Mouse (Mus musculus) CD4-positive, CD25-positive, alpha-beta regulatory T cell, adult 4 months (primary cell): Measurements from ENCODE around the gene Btnl1. TPM values are rescaled to one million over a fixed set of nuclear protein-coding genes. Genes with fewer than 3 reads are reported as not detected.

Source experiments
- ATAC-seq: one replicate; pipeline ENCODE4 v1.8.0; 2017
- polyA plus RNA-seq, 2 experiments: library from polyadenylated mRNA; unstranded; fragments of 100-300 nt; shearing (Covaris generic); gene quantifications; one replicate each; pipeline ENCODE4 v1.2.1; 2017

Gene Btnl1
- polyA plus RNA-seq, 2 experiments from 2014 or later, result not detected

DNA sequence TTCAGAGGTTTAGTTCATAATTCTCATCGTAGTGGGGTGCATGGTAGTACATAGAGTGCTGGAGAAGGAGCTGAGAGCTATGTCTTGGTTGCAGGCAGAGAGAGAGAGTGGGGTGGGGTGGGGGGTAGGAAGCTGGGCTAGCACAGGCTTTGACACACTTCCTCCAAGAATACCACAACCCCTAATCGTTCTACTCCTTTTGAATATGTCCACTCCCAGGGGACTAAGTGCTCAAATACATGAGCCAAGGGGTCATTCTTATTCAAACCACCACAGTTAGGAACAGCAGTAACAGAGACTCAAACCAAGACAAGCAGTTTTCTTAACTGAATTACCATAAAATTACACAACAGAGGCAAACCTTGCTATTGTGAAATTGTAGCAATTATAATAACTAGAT lies 9.7 kb downstream of the Btnl1 start:
- ATAC-seq, result no peak

DNA sequence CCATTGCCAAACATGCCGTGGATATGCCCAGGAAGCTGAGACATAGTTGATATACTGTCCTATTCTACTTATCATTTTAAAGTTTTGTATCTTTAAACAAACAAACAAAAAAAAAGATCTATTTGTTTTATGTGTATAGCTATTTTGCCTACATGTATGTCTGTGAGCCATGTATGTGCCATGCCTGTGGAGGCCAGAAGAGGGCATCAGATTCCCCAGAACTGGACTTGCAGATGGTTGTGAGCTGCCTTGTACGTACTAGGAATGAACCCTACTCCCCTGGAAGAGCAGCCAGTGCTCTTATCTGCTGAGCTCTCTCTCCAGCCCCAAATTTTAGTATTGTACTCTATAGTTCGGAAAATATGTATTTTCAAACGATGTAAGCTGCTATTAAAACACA lies 11.6 kb downstream of the Btnl1 start:
- ATAC-seq, result no peak

DNA sequence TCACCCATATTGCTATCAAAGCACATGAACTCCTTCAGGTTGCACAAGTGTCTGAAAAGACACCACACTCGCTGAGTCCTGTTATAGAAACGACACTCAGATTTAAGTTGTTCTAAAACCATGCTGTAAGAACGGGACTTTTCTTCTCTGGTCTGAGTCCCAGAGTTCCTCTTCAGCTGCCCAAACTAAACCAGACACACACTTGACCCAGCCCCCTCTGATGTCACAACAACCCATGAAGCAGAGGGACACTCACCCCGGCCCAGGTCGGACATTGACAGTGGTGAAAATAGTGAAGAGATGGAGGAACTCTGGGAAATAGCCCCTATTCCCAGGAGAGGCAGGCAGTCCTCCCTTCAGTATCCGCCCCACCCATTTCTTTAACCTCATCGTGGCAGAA lies 14.6 kb downstream of the Btnl1 start:
- no peak for ATAC-seq

DNA sequence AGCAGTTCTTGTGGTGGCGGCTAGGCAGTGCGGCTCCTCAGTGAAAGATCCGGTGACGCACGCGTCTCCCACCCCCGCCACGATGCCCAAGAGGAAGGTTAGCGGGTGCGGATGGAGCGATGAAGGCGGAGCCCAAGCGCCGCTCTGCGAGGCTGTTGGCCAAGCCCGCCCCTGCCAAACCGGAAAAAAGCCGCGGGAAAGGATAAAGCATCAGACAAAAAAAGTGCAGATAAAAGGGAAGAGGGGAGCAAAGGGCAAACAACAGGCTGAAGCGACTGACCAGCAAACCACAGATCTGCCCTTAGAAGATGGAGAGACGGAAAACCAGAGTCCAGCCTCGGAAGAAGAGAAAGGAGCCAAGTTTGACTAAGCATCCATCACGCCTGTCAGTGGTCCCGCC lies 15.4 kb downstream of the Btnl1 start:
- ATAC-seq, result peak; percentile 95

DNA sequence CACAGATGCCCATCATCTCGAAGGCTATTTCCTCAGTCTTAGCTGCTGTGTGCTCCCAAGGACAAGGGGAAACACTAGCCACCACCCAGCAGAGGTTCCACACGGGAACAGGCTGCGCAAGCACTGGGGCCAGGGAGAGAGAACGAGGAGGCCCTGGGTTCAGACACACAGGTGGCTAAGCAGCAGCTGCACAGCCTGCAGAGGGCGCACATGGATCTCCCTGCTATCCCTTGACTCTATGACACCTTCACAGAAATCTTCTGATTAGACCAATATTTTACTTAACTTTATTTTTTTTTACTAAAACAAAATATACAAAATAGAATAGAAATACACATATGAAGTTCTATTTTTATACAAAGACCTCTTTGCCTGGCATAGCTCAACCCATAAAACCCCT lies 20.4 kb downstream of the Btnl1 start:
- no peak for ATAC-seq

DNA sequence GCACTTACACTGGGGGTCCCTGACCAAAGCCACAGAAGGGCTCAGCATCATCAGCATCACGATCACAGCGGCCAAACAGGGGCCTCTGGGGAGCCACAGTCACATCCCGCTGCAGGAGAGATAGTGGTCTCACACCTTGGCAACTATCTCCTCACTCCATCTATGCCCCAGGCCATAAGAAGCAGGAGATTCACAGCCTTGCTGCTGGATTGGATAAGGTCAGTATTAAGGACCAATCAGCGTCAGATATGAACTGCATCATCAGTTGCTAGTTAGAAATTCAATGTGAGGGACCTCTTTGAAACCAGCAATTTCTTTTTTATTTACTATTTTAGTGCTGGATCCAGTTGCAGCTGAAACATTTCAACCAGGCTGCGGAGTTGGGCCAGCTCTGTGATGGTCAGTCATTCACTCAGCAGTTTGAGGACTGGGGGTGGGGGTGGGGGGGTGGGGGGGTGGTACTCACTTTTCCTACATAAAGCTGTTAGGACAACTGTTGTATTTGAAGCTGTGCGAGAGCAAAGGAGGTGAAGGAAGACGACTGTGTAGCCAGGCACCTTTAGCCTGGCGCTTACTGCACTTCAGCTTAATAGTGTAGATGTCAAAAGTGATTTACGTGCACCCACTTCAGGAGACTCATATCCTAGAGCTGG lies 21.3 kb downstream of the Btnl1 start:
- peak; percentile 93 for ATAC-seq

DNA sequence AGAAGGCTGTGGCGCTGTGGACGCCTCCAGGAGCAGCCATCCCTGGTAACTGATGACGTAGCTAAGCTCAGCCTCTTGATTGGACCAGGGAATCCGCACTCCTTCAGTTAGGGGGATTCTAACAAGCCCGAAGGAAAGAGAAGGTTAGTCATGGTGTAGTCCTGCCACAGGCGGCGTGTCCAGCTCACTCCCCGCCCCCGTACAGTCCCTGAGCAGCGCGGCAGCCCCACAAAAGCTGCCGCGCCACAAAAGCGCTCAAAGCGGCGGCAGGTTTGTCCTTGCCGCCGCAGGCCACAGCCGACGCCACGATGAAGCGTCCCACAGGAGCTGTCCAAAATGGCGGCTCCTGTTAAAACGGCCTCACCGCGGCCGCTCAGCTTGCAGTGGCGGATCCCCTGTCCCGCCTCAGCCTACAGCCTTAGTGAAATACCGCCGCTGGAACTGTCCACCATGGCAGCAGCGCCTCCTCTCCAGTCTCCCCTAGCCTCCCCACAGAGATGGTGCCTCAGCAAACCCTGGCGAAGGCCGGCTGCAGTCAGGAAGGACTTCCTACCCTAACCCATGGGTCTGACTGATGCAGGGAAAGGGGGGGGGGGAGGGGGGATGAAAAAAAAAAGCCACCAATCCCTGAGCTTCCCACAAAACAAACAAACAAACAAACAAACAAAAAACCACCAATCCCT lies 21.9 kb downstream of the Btnl1 start, which contains the start of gene BC051142:
BC051142 (plus strand) TSS at position 110 of the 683 bp plus-strand sequence.
- ATAC-seq, result peak; percentile 80

DNA sequence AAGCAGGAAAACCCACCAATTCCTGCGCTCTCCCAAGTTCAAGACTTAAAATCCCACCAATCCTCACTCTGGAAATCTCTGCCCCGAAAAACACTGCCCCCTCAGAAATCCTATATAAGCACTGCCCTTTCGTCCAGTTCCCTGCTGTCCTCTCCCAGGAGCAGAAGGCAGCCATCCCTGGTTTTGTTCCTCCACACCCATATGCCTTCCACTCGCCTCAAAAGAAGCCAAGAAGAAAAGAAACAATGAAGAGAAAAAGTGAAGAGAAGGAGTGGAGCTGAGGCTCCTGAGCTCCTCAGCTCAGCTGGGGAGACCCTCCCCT lies 22.4 kb downstream of the Btnl1 start:
- ATAC-seq, result no peak

DNA sequence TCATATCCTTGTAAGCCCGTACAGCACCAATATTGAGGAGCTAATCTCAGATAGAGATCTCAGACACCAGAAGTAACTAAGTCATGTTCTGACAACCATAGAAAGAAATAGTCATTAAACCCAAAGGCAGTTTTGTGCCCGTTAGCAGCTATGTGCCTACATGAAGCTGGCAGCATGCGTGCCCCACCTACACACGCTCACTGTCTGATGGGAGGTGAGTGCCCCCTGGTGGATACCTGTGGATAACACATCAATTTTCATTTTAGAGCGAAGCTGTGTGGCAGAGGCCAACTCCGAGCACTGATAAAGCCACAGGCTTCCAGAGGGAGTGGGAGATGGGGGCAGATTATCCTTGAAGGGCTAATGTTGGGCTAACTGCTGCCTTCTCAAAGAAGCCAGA lies 34.2 kb downstream of the Btnl1 start:
- ATAC-seq, result peak; percentile 62

DNA sequence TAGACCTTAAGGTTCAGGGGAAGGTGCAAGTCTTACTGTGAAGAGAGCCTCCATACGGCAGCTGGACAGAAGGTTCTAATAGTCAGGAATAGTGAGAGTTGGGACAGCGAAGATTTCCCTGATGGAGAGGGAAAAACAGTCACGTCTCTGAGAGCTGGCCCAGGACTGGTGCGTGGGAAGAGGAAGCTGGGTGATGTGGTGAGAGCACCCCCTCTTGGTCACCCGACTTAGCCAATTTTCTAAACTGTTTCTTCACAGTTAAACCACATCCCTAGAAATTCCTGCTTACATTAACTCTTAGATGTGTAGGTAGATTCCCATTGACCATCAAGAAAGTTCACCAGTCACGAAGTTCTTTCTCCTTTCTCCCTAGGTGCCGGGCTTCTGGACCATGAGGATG lies 43.1 kb downstream of the Btnl1 start:
- ATAC-seq, result no peak

DNA sequence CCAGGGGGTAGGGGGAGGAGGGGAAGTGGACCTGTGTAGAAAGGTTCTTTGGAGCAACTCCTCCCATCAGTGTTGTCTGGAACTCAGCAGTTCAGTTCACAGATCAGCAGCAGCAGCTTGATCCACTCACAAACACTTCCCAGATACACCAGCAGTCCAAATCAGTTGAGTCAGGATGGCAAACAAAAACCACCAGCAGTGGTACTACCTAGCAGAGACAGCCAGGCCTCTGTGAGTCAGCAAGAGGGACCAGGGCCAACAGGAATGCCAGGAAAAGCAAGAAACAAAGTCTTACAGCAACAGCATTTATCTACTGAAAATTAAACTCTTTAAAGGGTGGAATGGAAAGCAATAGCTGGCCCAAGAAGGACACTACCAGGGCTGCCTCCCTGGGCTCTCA lies 50.7 kb downstream of the Btnl1 start:
- no peak for ATAC-seq

Other genes with a start within 250 kb of the Btnl1 start
- gene H2-DMb2, start 233.8 kb upstream of the Btnl1 start, polyA plus RNA-seq, result 10 to 100 TPM in 1 of 2 experiments, 1 to 10 TPM in 1; 3.7 to 27.1 TPM
- 1 to 10 TPM; 3.4 to 6.2 TPM for gene H2-DMb1, start 224.1 kb upstream of the Btnl1 start, polyA plus RNA-seq
- gene Tap1, start 189.6 kb upstream of the Btnl1 start, polyA plus RNA-seq, result 100 to 1,000 TPM; 163 to 238 TPM
- 100 to 1,000 TPM; 280 to 324 TPM for gene Psmb9, start 189.4 kb upstream of the Btnl1 start, polyA plus RNA-seq
- 100 to 1,000 TPM; 781 to 871 TPM for gene Psmb8, start 179.4 kb upstream of the Btnl1 start, polyA plus RNA-seq
- gene Tap2, start 173.6 kb upstream of the Btnl1 start, polyA plus RNA-seq, result 100 to 1,000 TPM in 1 of 2 experiments, 10 to 100 TPM in 1; 78.9 to 260 TPM
- gene H2-Ob, start 138.2 kb upstream of the Btnl1 start, polyA plus RNA-seq, result 100 to 1,000 TPM in 1 of 2 experiments, 10 to 100 TPM in 1; 81.1 to 105 TPM
- gene H2-Ab1, start 119.4 kb upstream of the Btnl1 start, polyA plus RNA-seq, result 10 to 100 TPM in 1 of 2 experiments, 1 to 10 TPM in 1; 8.9 to 77.0 TPM
- gene H2-Aa, start 89.3 kb upstream of the Btnl1 start, polyA plus RNA-seq, result 100 to 1,000 TPM in 1 of 2 experiments, 10 to 100 TPM in 1; 11.3 to 101 TPM
- gene H2-Eb1, start 71.3 kb upstream of the Btnl1 start, polyA plus RNA-seq, result 10 to 100 TPM; 12.7 to 77.2 TPM
- under 1 TPM in 1 of 2 experiments, not detected in 1; 0.18 TPM for gene H2-Eb2, start 51.5 kb upstream of the Btnl1 start, polyA plus RNA-seq
- under 1 TPM in 1 of 2 experiments, not detected in 1; 0.23 TPM for gene Btnl2, start 22.3 kb upstream of the Btnl1 start, polyA plus RNA-seq
- 1 to 10 TPM; 1.8 to 1.9 TPM for gene BC051142, start 21.7 kb downstream of the Btnl1 start, polyA plus RNA-seq
- gene Btnl4, start 100.2 kb downstream of the Btnl1 start, polyA plus RNA-seq, result not detected
- gene Btnl6, start 140.2 kb downstream of the Btnl1 start, polyA plus RNA-seq, result under 1 TPM in 1 of 2 experiments, not detected in 1; 0.76 TPM
- 1 to 10 TPM in 1 of 2 experiments, under 1 TPM in 1; 0.09 to 1.1 TPM for gene Notch4, start 187.1 kb downstream of the Btnl1 start, polyA plus RNA-seq
- 100 to 1,000 TPM; 227 to 344 TPM for gene Gpsm3, start 212.7 kb downstream of the Btnl1 start, polyA plus RNA-seq
- gene Pbx2, start 214.1 kb downstream of the Btnl1 start, polyA plus RNA-seq, result 10 to 100 TPM in 1 of 2 experiments, 1 to 10 TPM in 1; 7.7 to 12.6 TPM
- gene Ager, start 220.7 kb downstream of the Btnl1 start, polyA plus RNA-seq, result 1 to 10 TPM; 4.0 to 4.5 TPM
- 10 to 100 TPM; 68.0 to 75.0 TPM for gene Rnf5, start 226.6 kb downstream of the Btnl1 start, polyA plus RNA-seq
- 10 to 100 TPM; 16.9 to 19.2 TPM for gene Agpat1, start 227.1 kb downstream of the Btnl1 start, polyA plus RNA-seq
- gene Egfl8, start 238.8 kb downstream of the Btnl1 start, polyA plus RNA-seq, result 1 to 10 TPM; 1.9 to 2.8 TPM